Mouse (Mus musculus) myocyte (in vitro differentiated cells): ENCODE data around the gene Kif16b. TPM values are rescaled to one million over a fixed set of nuclear protein-coding genes. Genes with fewer than 3 reads are reported as not detected.

Source experiments
- H3K27me3 ChIP-seq: one replicate; pipeline ENCODE4 v1.6.1; 2011; ENCODE audit not compliant: control insufficient read depth, insufficient read depth, insufficient read length
- H3K36me3 ChIP-seq: one replicate; pipeline ENCODE4 v1.6.1; 2011; ENCODE audit not compliant: control insufficient read depth, insufficient read depth
- H3K4me2 ChIP-seq: one replicate; pipeline ENCODE4 v1.6.1; 2011; ENCODE audit warnings: low read depth, control low read depth
- H3K4me3 ChIP-seq: one replicate; pipeline ENCODE4 v1.5.1; 2011; ENCODE audit warnings: mild to moderate bottlenecking, control low read depth, moderate library complexity
- H3K79me2 ChIP-seq: one replicate; pipeline ENCODE4 v1.6.1; 2011; ENCODE audit not compliant: control insufficient read depth, insufficient read depth
- H3ac ChIP-seq: one replicate; pipeline ENCODE4 v1.6.1; 2011; ENCODE audit not compliant: control insufficient read depth, insufficient read length
- CEBPB ChIP-seq: IDR thresholded peaks from 2 replicates; pipeline ENCODE4 v1.6.1; 2011; ENCODE audit warnings: mild to moderate bottlenecking, moderate library complexity; ENCODE audit not compliant: poor library complexity, insufficient read depth, severe bottlenecking
- E2F4 ChIP-seq: IDR thresholded peaks from one replicate; pipeline ENCODE4 v1.6.1; 2011; ENCODE audit warnings: mild to moderate bottlenecking, control low read depth, moderate library complexity; ENCODE audit not compliant: insufficient read depth
- MAX ChIP-seq: IDR thresholded peaks from one replicate; pipeline ENCODE4 v1.6.1; 2011; ENCODE audit warnings: low read depth, mild to moderate bottlenecking, control low read depth
- MYOD1 ChIP-seq, 3 experiments: IDR thresholded peaks; one replicate each; pipeline ENCODE4 v1.6.1; 2011; ENCODE audit warnings: control low read depth in 2 of 3, low read depth in 2 of 3, mild to moderate bottlenecking in 2 of 3, moderate library complexity in 1 of 3; ENCODE audit not compliant: insufficient read length in 2 of 3, control insufficient read depth in 1 of 3
- MYOG ChIP-seq, 3 experiments: IDR thresholded peaks; one replicate each; pipeline ENCODE4 v1.6.1; 2011; ENCODE audit warnings: control low read depth in 2 of 3, low read depth in 2 of 3, mild to moderate bottlenecking in 2 of 3; ENCODE audit not compliant: insufficient read length in 2 of 3, control insufficient read depth in 1 of 3, insufficient read depth in 1 of 3
- POLR2A ChIP-seq: IDR thresholded peaks from one replicate; pipeline ENCODE4 v1.6.1; 2011; ENCODE audit warnings: low read depth, mild to moderate bottlenecking, control low read depth, moderate library complexity; ENCODE audit not compliant: insufficient read length
- POLR2AphosphoS2 ChIP-seq: IDR thresholded peaks from one replicate; pipeline ENCODE4 v1.6.1; 2011; ENCODE audit warnings: low read depth, control low read depth; ENCODE audit not compliant: insufficient read length
- REST ChIP-seq: IDR thresholded peaks from one replicate; pipeline ENCODE4 v1.6.1; 2011; ENCODE audit warnings: mild to moderate bottlenecking, control low read depth, moderate library complexity; ENCODE audit not compliant: insufficient read depth, insufficient read length
- SRF ChIP-seq: IDR thresholded peaks from one replicate; pipeline ENCODE4 v1.6.1; 2011; ENCODE audit warnings: low read depth; ENCODE audit not compliant: control insufficient read depth, insufficient read length
- TCF12 ChIP-seq: IDR thresholded peaks from one replicate; pipeline ENCODE4 v1.6.1; 2011; ENCODE audit warnings: mild to moderate bottlenecking, control low read depth; ENCODE audit not compliant: poor library complexity, insufficient read depth, severe bottlenecking
- TCF3 ChIP-seq: IDR thresholded peaks from one replicate; pipeline ENCODE4 v1.6.1; 2011; ENCODE audit warnings: low read depth, control low read depth; ENCODE audit not compliant: insufficient read length
- USF1 ChIP-seq: IDR thresholded peaks from one replicate; pipeline ENCODE4 v1.6.1; 2011; ENCODE audit warnings: low read depth, mild to moderate bottlenecking, control low read depth, moderate library complexity
- polyA plus RNA-seq: library from polyadenylated mRNA; unstranded; fragments of >200 nt; fragmentation: generic; extraction: Trizol; gene quantifications from one replicate; pipeline ENCODE4 v1.2.1, GENCODE M21; 2012; ENCODE audit warnings: missing spikeins

The Kif16b gene
- polyA plus RNA-seq, 1 experiment = 3.3 TPM

DNA sequence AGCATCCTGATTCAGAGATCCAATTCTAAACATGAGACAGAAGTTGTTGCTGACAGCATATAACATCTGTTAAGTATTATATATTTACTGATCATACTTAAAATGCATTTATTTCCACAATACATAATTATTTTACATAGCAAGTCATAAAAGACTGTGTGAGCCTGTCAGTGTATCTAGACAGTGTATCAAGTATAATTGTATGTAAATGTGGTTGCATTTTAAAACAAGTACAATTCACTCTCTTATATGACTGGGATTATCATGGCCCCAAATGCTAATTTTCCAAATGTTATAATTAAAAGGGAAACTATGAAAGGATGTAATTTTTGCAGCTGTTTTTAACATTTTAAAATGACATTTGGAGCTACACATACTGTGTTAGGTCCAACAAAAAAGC is 182.3 kb downstream of the Kif16b start:
- no peaks in the 10 kb centered on the region for H3K79me2 ChIP-seq
- no peak overlapping the region for H3ac ChIP-seq
- no peak overlapping the region for H3K4me3 ChIP-seq
- no peaks in the 10 kb centered on the region for H3K36me3 ChIP-seq
- TF ChIP-seq MAX = no peak
- TF ChIP-seq E2F4 = no peak
- TF ChIP-seq REST = no peak
- no peak for TF ChIP-seq POLR2AphosphoS2
- TF ChIP-seq TCF3 = no peak
- no peak for TF ChIP-seq MYOD1 (IDR thresholded peaks at IDR 0.05; ENCODE audit: control insufficient read depth in 1 of 3, insufficient read length in 2 of 3, low read depth in 2 of 3)
- no peak for TF ChIP-seq MYOG (IDR thresholded peaks at IDR 0.05; ENCODE audit: control insufficient read depth in 1 of 3, insufficient read depth in 1 of 3, insufficient read length in 2 of 3, low read depth in 2 of 3)
- TF ChIP-seq SRF = no peak
- TF ChIP-seq USF1 = no peak
- TF ChIP-seq TCF12 = no peak
- H3K4me2 ChIP-seq = no peak overlapping the region
- no peaks in the 10 kb centered on the region for H3K27me3 ChIP-seq

DNA sequence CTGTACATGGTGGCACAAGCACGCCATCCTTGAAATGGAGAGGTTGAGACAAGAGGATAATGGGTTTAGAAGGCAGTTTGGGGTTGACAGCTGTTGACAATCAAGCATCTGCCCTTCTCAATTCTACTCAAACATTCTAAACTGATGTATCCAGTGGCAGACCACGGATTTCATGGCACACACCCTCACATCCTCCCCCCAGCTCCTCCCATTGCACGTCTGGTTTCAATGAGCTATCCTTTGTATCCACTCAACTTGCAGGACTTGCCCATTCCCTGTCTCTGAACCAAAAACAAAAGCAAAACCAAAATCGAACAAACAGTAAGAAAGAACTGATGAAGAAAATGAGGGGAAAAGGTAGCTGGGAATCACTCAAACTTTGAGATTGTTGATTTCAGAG is 183.7 kb downstream of the Kif16b start:
- Histone ChIP-seq H3K4me3 (no peak overlapping the region), H3K36me3 (no peaks in the 10 kb centered on the region), H3ac (no peak overlapping the region), H3K79me2 (no peaks in the 10 kb centered on the region), H3K4me2 (no peak overlapping the region), H3K27me3 (no peaks in the 10 kb centered on the region)
- TF ChIP-seq SRF = no peak
- TF ChIP-seq MYOG (IDR thresholded peaks at IDR 0.05; ENCODE audit: control insufficient read depth in 1 of 3, insufficient read depth in 1 of 3, insufficient read length in 2 of 3, low read depth in 2 of 3) = no peak
- TF ChIP-seq POLR2A = no peak
- no peak for TF ChIP-seq E2F4
- no peak for TF ChIP-seq TCF12
- no peak for TF ChIP-seq MAX
- TF ChIP-seq POLR2AphosphoS2 = no peak
- TF ChIP-seq REST = no peak
- no peak for TF ChIP-seq USF1
- TF ChIP-seq TCF3 = no peak

DNA sequence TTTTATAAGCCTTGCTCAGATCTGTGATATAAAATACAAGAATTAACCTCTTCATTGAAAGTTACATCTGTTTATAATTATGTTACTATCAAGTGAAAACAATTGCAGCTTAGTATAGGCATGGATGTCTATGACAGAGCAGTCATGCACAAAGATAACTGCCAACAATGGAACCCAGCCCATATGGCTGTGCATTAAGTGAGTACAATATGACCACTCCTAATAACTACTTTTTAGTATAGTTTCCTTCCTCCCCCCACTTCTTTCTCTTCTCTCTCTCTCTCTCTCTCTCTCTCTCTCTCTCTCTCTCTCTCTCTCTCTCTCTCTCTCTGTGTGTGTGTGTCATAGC is 185.4 kb downstream of the Kif16b start:
- Histone ChIP-seq H3ac (no peak overlapping the region), H3K4me3 (no peak overlapping the region), H3K27me3 (no peaks in the 10 kb centered on the region), H3K4me2 (no peak overlapping the region), H3K36me3 (no peaks in the 10 kb centered on the region), H3K79me2 (no peaks in the 10 kb centered on the region)
- TF ChIP-seq TCF12 = no peak
- TF ChIP-seq REST = no peak
- TF ChIP-seq SRF = no peak
- TF ChIP-seq CEBPB = no peak
- no peak for TF ChIP-seq MYOD1 (IDR thresholded peaks at IDR 0.05; ENCODE audit: control insufficient read depth in 1 of 3, insufficient read length in 2 of 3, low read depth in 2 of 3)
- TF ChIP-seq USF1 = no peak
- TF ChIP-seq MAX = no peak
- TF ChIP-seq POLR2AphosphoS2 = no peak
- no peak for TF ChIP-seq TCF3
- TF ChIP-seq MYOG (IDR thresholded peaks at IDR 0.05; ENCODE audit: control insufficient read depth in 1 of 3, insufficient read depth in 1 of 3, insufficient read length in 2 of 3, low read depth in 2 of 3) = no peak
- no peak for TF ChIP-seq POLR2A
- no peak for TF ChIP-seq E2F4

DNA sequence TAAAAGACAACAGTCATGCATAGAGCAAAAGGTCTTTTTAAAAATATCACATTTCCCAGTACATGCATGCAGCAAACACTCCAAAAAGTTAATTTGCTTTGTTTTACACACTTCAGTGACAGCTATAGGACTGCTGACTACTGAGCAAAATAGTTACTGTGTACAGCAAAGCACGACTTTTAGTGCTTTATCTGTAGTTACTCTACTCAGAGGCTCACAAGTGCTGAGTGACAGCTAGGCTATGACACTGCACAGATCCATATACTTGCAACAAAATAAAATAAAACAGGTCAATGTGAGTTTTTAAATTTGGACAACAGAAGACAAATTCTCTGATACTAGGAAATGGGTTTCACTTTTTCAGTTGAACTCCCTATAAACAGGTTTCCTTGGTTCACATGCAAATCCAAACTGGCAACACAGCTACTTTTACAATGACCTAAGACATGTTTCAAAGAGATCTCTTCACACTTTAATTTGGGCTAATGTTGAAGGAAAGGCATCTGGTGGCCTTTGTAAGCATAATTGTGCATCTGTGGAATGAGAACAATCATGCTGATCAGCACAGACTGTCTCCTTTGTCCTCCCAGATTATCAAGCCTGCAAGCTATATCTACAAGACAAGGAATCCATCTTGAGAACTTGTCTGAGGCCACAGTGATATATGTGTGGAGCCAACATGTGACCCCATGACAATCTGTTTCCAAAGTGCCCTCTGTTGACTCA is 186.0 kb downstream of the Kif16b start:
- Histone ChIP-seq H3K4me3 (no peak overlapping the region), H3K79me2 (no peaks in the 10 kb centered on the region), H3ac (no peak overlapping the region), H3K4me2 (no peak overlapping the region), H3K36me3 (no peaks in the 10 kb centered on the region), H3K27me3 (no peaks in the 10 kb centered on the region)
- TF ChIP-seq CEBPB = no peak
- no peak for TF ChIP-seq TCF3
- no peak for TF ChIP-seq POLR2AphosphoS2
- no peak for TF ChIP-seq MAX
- TF ChIP-seq E2F4 = no peak
- TF ChIP-seq MYOD1 (IDR thresholded peaks at IDR 0.05; ENCODE audit: control insufficient read depth in 1 of 3, insufficient read length in 2 of 3, low read depth in 2 of 3) = no peak
- TF ChIP-seq MYOG (IDR thresholded peaks at IDR 0.05; ENCODE audit: control insufficient read depth in 1 of 3, insufficient read depth in 1 of 3, insufficient read length in 2 of 3, low read depth in 2 of 3) = no peak
- no peak for TF ChIP-seq POLR2A
- no peak for TF ChIP-seq REST
- no peak for TF ChIP-seq TCF12
- no peak for TF ChIP-seq SRF

DNA sequence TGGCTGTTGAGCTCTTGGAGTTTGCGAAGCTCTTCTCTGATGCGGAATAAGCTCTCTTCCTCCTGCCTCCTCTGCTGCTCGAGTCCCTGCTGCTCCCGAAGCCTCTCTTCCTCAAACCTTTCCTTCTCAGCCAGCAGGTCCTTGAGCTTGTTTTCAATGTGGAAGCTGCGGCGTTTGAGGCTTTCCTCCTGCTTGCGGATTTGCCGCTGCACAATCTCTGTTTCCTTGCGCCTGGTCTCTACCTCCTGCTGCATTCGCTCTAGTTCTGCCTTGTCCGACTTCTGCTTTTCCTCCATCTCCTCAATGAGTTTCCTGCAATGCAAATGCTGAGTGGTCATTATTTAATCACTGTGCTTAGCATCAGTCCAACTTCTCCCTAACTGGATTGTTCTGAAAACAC is 188.6 kb downstream of the Kif16b start:
- Histone ChIP-seq H3K4me2 (no peak overlapping the region), H3K27me3 (no peaks in the 10 kb centered on the region), H3K79me2 (no peaks in the 10 kb centered on the region), H3K36me3 (no peaks in the 10 kb centered on the region), H3ac (no peak overlapping the region), H3K4me3 (no peak overlapping the region)
- TF ChIP-seq REST = no peak
- TF ChIP-seq POLR2AphosphoS2 = no peak
- TF ChIP-seq TCF12 = no peak
- TF ChIP-seq TCF3 = no peak
- no peak for TF ChIP-seq USF1
- no peak for TF ChIP-seq MYOD1 (IDR thresholded peaks at IDR 0.05; ENCODE audit: control insufficient read depth in 1 of 3, insufficient read length in 2 of 3, low read depth in 2 of 3)
- no peak for TF ChIP-seq E2F4
- TF ChIP-seq CEBPB = no peak
- no peak for TF ChIP-seq MYOG (IDR thresholded peaks at IDR 0.05; ENCODE audit: control insufficient read depth in 1 of 3, insufficient read depth in 1 of 3, insufficient read length in 2 of 3, low read depth in 2 of 3)
- TF ChIP-seq MAX = no peak
- no peak for TF ChIP-seq SRF
